Comparison of ENCODE assay signal across 7 mouse cellular contexts in the genomic region with DNA sequence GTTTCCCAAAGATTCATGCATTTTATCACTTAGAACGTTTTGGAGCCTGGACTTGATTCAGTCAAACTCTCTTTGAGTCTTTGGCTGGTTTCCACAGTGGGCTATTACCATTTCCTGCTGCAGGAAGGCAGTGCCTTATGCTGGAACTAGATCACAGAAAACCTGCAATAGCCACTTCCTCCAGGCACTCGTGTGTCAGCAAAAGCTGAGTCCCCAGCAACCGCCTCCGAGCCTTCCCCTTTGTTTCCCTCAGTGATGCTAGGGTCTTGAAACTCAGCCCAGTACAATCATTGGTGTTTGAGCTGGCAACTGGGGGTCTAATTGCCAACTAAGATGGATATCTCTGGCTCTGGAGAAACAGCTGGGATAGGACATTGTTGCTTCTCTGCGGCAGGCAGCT.
DNase-seq lines count a peak whose midpoint lies in the region; ATAC-seq and TF ChIP-seq lines count a peak whose summit lies in the region.

No protein-coding gene starts in this region.

- peaks cover 8% of the 10 kb centered on the region; the same call in 1 of the 2 replicates for H3K4me1 ChIP-seq in kidney, embryonic 14.5 days (ENCODE audit: control insufficient read depth, insufficient read depth, low read length)
- peaks cover 3% of the 10 kb centered on the region; the same call in 1 of the 2 replicates for H3K4me1 ChIP-seq in stomach, postnatal 0 days (replicated peaks; ENCODE audit: control insufficient read depth, insufficient read depth)

- intact Hi-C loops in left cerebral cortex, postnatal 14 days (cut with DNase I), result loop anchor here (10.0 kb wide), 1 partner anchor 192 kb away; no protein-coding TSS in a partner anchor

- ATAC-seq in common myeloid progenitor, adult 5-6 weeks (replicated peaks; ENCODE audit: low read depth, poor library complexity, severe bottlenecking), result peak; percentile 78
- ATAC-seq in kidney, embryonic 14.5 days (ENCODE audit: low FRiP score, low TSS enrichment), result 0 out of 2 replicates have a peak, but pooled peaks have one; percentile 5
- no peak for ATAC-seq in stomach, postnatal 0 days (ENCODE audit: low FRiP score, low TSS enrichment)

- H3K4me2 ChIP-seq in kidney, embryonic 14.5 days (replicated peaks; ENCODE audit: low read depth, low read length), result no peak overlapping the region
- H3K4me2 ChIP-seq in stomach, postnatal 0 days (replicated peaks; ENCODE audit: low read depth), result no peak overlapping the region

- H3K4me3 ChIP-seq in kidney, embryonic 14.5 days (ENCODE audit: low read length), result no peak overlapping the region
- H3K4me3 ChIP-seq in stomach, postnatal 0 days (ENCODE audit: low read depth, low read length), result no peak overlapping the region

- no peak for TF ChIP-seq CTCF in stomach, postnatal 0 days (IDR thresholded peaks at IDR 0.05; ENCODE audit: low read depth)

- no peaks in the 10 kb centered on the region for H3K27me3 ChIP-seq in kidney, embryonic 14.5 days (ENCODE audit: control insufficient read depth, insufficient read depth, low read length)
- no peaks in the 10 kb centered on the region for H3K27me3 ChIP-seq in stomach, postnatal 0 days (ENCODE audit: control insufficient read depth, insufficient read depth, low read length)

- no peak overlapping the region for H3K27ac ChIP-seq in kidney, embryonic 14.5 days (ENCODE audit: low read depth, low read length)
- H3K27ac ChIP-seq in stomach, postnatal 0 days (replicated peaks), result no peak overlapping the region

- H3K36me3 ChIP-seq in kidney, embryonic 14.5 days (ENCODE audit: control insufficient read depth, insufficient read depth, low read length), result no peaks in the 10 kb centered on the region
- H3K36me3 ChIP-seq in stomach, postnatal 0 days (ENCODE audit: control insufficient read depth, insufficient read depth, low read length), result no peaks in the 10 kb centered on the region

- H3K9me3 ChIP-seq in kidney, embryonic 14.5 days (ENCODE audit: control insufficient read depth, low read length), result no peaks in the 10 kb centered on the region
- no peaks in the 10 kb centered on the region for H3K9me3 ChIP-seq in stomach, postnatal 0 days (ENCODE audit: control insufficient read depth, low read length)

- 41% methylated on average over 5 of the region's 5 CpGs for WGBS in kidney, embryonic 14.5 days
- WGBS in stomach, postnatal 0 days, result 38% methylated on average over 5 of the region's 5 CpGs

- no peak overlapping the region for H3K9ac ChIP-seq in kidney, embryonic 14.5 days (ENCODE audit: low read depth, low read length)
- H3K9ac ChIP-seq in stomach, postnatal 0 days (ENCODE audit: low read length), result no peak overlapping the region

- no peak for TF ChIP-seq EP300 in stomach, postnatal 0 days (optimal IDR thresholded peaks at IDR 0.05)

- DNase-seq in left cerebral cortex, postnatal 14 days (ENCODE audit: low spot score in 2 of 2), result peak; percentile 25 to 41
- no peak for DNase-seq in left cerebral cortex, adult 18-20 months (ENCODE audit: low spot score in 2 of 2)
- DNase-seq in lung, postnatal 4 days, result peak; percentile 68 to 78
- DNase-seq in stomach, postnatal 0 days (ENCODE audit: low spot score), result no peak
- DNase-seq in testis, postnatal 10 days (ENCODE audit: low spot score), result no peak

Comparison
In these comparisons a context has a peak if more than half of its experiments do, and no peak if none do; other contexts are left out.
1. DNase-seq: peak in left cerebral cortex, postnatal 14 days (2 of 2) and lung, postnatal 4 days (2 of 2); none in left cerebral cortex, adult 18-20 months (0 of 2), stomach, postnatal 0 days (single experiment) and testis, postnatal 10 days (single experiment).